Mouse (Mus musculus) hindbrain, embryonic 15.5 days (tissue): ENCODE data around the gene Jak3. TPM values are rescaled to one million over a fixed set of nuclear protein-coding genes. Genes with fewer than 3 reads are reported as not detected.

Experiments used
- ATAC-seq: fragments of 200-750 bp; cut with Nextera tagmentation; 2 replicates; pipeline ENCODE4 v1.8.0; 2017; ENCODE audit warnings: low read depth, moderate number of reproducible peaks, moderate TSS enrichment; ENCODE audit not compliant: low FRiP score
- H3K27ac ChIP-seq: fragments of 300-500 bp; sonication (generic); replicated peaks from 2 replicates; pipeline ENCODE4 v1.5.1; 2015; ENCODE audit warnings: mild to moderate bottlenecking, inconsistent platforms
- H3K27me3 ChIP-seq: fragments of 300-500 bp; sonication (generic); 2 replicates; pipeline ENCODE4 v1.6.1; 2015; ENCODE audit warnings: control low read depth, inconsistent platforms
- H3K36me3 ChIP-seq: fragments of 300-500 bp; sonication (generic); 2 replicates; pipeline ENCODE4 v1.6.1; 2015; ENCODE audit warnings: control low read depth, inconsistent platforms
- H3K4me1 ChIP-seq: fragments of 300-500 bp; sonication (generic); replicated peaks from 2 replicates; pipeline ENCODE4 v1.6.1; 2015; ENCODE audit warnings: control low read depth, inconsistent platforms
- H3K4me2 ChIP-seq: fragments of 300-500 bp; sonication (generic); 2 replicates; pipeline ENCODE4 v1.6.1; 2015; ENCODE audit warnings: moderate library complexity, mild to moderate bottlenecking, inconsistent platforms
- H3K4me3 ChIP-seq: fragments of 300-500 bp; sonication (generic); 2 replicates; pipeline ENCODE4 v1.5.1; 2015; ENCODE audit warnings: mild to moderate bottlenecking, inconsistent platforms
- H3K9ac ChIP-seq: fragments of 300-500 bp; sonication (generic); 2 replicates; pipeline ENCODE4 v1.6.1; 2015; ENCODE audit warnings: inconsistent platforms
- H3K9me3 ChIP-seq: fragments of 300-500 bp; sonication (generic); 2 replicates; pipeline ENCODE4 v1.6.1; 2016; ENCODE audit warnings: control low read depth, inconsistent platforms
- WGBS: fragments of 180-500 bp; shearing (Covaris S2); methylation state at CpG from one replicate; pipeline ENCODE4 v1.1.7; 2015; 5-methylcytosine and 5-hydroxymethylcytosine counted together
- polyA plus RNA-seq: library from polyadenylated mRNA; unstranded; fragments of >200 nt; fragmentation: Nextera tagmentation; extraction: Ambion mirVana; gene quantifications from 2 replicates; pipeline ENCODE4 v1.2.1, GENCODE M21; 2015

The Jak3 gene
- polyA plus RNA-seq, 1 experiment from 2014 or later = 7.0 TPM

GRCm38 (mm10) chr8:71667256-71667655 is 8.8 kb upstream of the Jak3 start:
- ATAC-seq = no peak
- Histone ChIP-seq H3K4me1 (peaks cover 50% of the 10 kb centered on the region), H3K27ac (peak overlapping the region; percentile 70)

GRCm38 (mm10) chr8:71668220-71668975 is 7.7 kb upstream of the Jak3 start:
- WGBS = 5% methylated on average over 21 of the region's 21 CpGs
- H3K9me3 ChIP-seq = no peaks in the 10 kb centered on the region
- H3K4me2 ChIP-seq = peak overlapping the region; percentile 31
- no peak overlapping the region for H3K4me3 ChIP-seq
- peaks cover 50% of the 10 kb centered on the region for H3K4me1 ChIP-seq
- ATAC-seq = no peak
- H3K27ac ChIP-seq = no peak overlapping the region; the same call in 1 of the 2 replicates
- peaks cover 11% of the 10 kb centered on the region; the same call in 1 of the 2 replicates for H3K36me3 ChIP-seq
- peak overlapping the region; percentile 2; the same call in 1 of the 2 replicates for H3K9ac ChIP-seq
- no peaks in the 10 kb centered on the region for H3K27me3 ChIP-seq

More at GRCm38 (mm10) chr8:71667256-71667655, 8.8 kb upstream of the Jak3 start:
- peak overlapping the region; percentile 31 for H3K4me2 ChIP-seq
- H3K9me3 ChIP-seq = no peaks in the 10 kb centered on the region
- WGBS = 35% methylated on average over 5 of the region's 5 CpGs
- 0 out of 2 replicates have a peak overlapping the region, but pooled peaks have one; percentile 2 for H3K9ac ChIP-seq
- H3K4me3 ChIP-seq = no peak overlapping the region
- H3K27me3 ChIP-seq = no peaks in the 10 kb centered on the region
- peaks cover 22% of the 10 kb centered on the region for H3K36me3 ChIP-seq

- Histone ChIP-seq H3K4me3 (peak overlapping the region; percentile 65), H3K4me1 (peaks cover 50% of the 10 kb centered on the region), H3K27ac (peak overlapping the region; percentile 95), H3K4me2 (peak overlapping the region; percentile 73), H3K9ac (peak overlapping the region; percentile 75), H3K9me3 (no peaks in the 10 kb centered on the region), H3K36me3 (no peaks in the 10 kb centered on the region), H3K27me3 (no peaks in the 10 kb centered on the region)
- WGBS = 16% methylated on average over 7 of the region's 12 CpGs
- ATAC-seq = peak; percentile 13
Observed at GRCm38 (mm10) chr8:71670198-71670597, 5.9 kb upstream of the Jak3 start.

- Histone ChIP-seq H3K4me1 (peaks cover 52% of the 10 kb centered on the region), H3K27ac (peak overlapping the region; percentile 95), H3K4me2 (peak overlapping the region; percentile 73), H3K4me3 (peak overlapping the region; percentile 65), H3K9me3 (no peaks in the 10 kb centered on the region), H3K27me3 (no peaks in the 10 kb centered on the region), H3K36me3 (no peaks in the 10 kb centered on the region), H3K9ac (peak overlapping the region; percentile 75)
- ATAC-seq = peak; percentile 61
- WGBS = under 1% methylated on average over 53 of the region's 64 CpGs
Observed at GRCm38 (mm10) chr8:71670621-71671548, 5.2 kb upstream of the Jak3 start.

GRCm38 (mm10) chr8:71671549-71671965 is 4.5 kb upstream of the Jak3 start, which contains the start of gene Unc13a:
Unc13a (minus strand) TSS chr8:71671757.
- H3K4me3 ChIP-seq = peak within 1 kb of the TSS; percentile 65
- no peaks in the 10 kb centered on the region for H3K27me3 ChIP-seq
- H3K27ac ChIP-seq = peak within 1 kb of the TSS; percentile 95
- H3K4me2 ChIP-seq = peak within 1 kb of the TSS; percentile 73
- no peaks in the 10 kb centered on the region for H3K36me3 ChIP-seq
- WGBS = 1% methylated on average over 41 of the region's 42 CpGs
- ATAC-seq = peak; percentile 65
- H3K9me3 ChIP-seq = no peaks in the 10 kb centered on the region
- H3K9ac ChIP-seq = peak within 1 kb of the TSS; percentile 75
- peaks cover 49% of the 10 kb centered on the region for H3K4me1 ChIP-seq

- Histone ChIP-seq H3K36me3 (no peaks in the 10 kb centered on the region), H3K9me3 (no peaks in the 10 kb centered on the region), H3K4me2 (peak overlapping the region; percentile 73), H3K27me3 (peaks cover 5% of the 10 kb centered on the region; the same call in 1 of the 2 replicates), H3K9ac (peak overlapping the region; percentile 75; the same call in 1 of the 2 replicates), H3K4me1 (peaks cover 42% of the 10 kb centered on the region), H3K27ac (peak overlapping the region; percentile 95), H3K4me3 (peak overlapping the region; percentile 65)
- 64% methylated on average over 6 of the region's 6 CpGs for WGBS
- no peak for ATAC-seq
Observed at GRCm38 (mm10) chr8:71672168-71672735, 3.8 kb upstream of the Jak3 start.

- Histone ChIP-seq H3K27me3 (peaks cover 23% of the 10 kb centered on the region), H3K9me3 (no peaks in the 10 kb centered on the region), H3K9ac (no peak overlapping the region), H3K27ac (no peak overlapping the region), H3K36me3 (no peaks in the 10 kb centered on the region), H3K4me3 (no peak overlapping the region), H3K4me1 (peaks cover 25% of the 10 kb centered on the region), H3K4me2 (no peak overlapping the region)
- ATAC-seq = no peak
- WGBS = 68% methylated on average over 2 of the region's 2 CpGs
Observed at GRCm38 (mm10) chr8:71674071-71674470, 2.0 kb upstream of the Jak3 start.

- peaks cover 35% of the 10 kb centered on the region for H3K27me3 ChIP-seq
Observed at GRCm38 (mm10) chr8:71675456-71676019, 558 bp upstream of the Jak3 start.

GRCm38 (mm10) chr8:71676803-71677202 is 707 bp downstream of the Jak3 start:
- peak overlapping the region; percentile 64 for H3K4me3 ChIP-seq
- ATAC-seq = no peak
- peaks cover 27% of the 10 kb centered on the region for H3K4me1 ChIP-seq
- peak overlapping the region; percentile 87 for H3K4me2 ChIP-seq
- peaks cover 46% of the 10 kb centered on the region for H3K27me3 ChIP-seq
- no peaks in the 10 kb centered on the region for H3K36me3 ChIP-seq
- peak overlapping the region; percentile 78; the same call in 1 of the 2 replicates for H3K9ac ChIP-seq
- 52% methylated on average over 9 of the region's 9 CpGs for WGBS
- H3K9me3 ChIP-seq = no peaks in the 10 kb centered on the region
- H3K27ac ChIP-seq = no peak overlapping the region

More at GRCm38 (mm10) chr8:71675456-71676019, 558 bp upstream of the Jak3 start:
- Histone ChIP-seq H3K9ac (peak overlapping the region; percentile 78), H3K36me3 (no peaks in the 10 kb centered on the region), H3K4me2 (peak overlapping the region; percentile 87), H3K27ac (peak overlapping the region; percentile 80; the same call in 1 of the 2 replicates), H3K4me3 (peak overlapping the region; percentile 64), H3K4me1 (peaks cover 24% of the 10 kb centered on the region), H3K9me3 (no peaks in the 10 kb centered on the region)
- ATAC-seq = no peak
- WGBS = 25% methylated on average over 9 of the region's 9 CpGs

GRCm38 (mm10) chr8:71677555-71677954 is 1.5 kb downstream of the Jak3 start:
- no peak for ATAC-seq
- H3K4me2 ChIP-seq = no peak overlapping the region
- H3K4me3 ChIP-seq = no peak overlapping the region
- H3K27ac ChIP-seq = no peak overlapping the region
- no peak overlapping the region for H3K9ac ChIP-seq
- no peaks in the 10 kb centered on the region for H3K36me3 ChIP-seq
- no peaks in the 10 kb centered on the region for H3K9me3 ChIP-seq
- H3K4me1 ChIP-seq = peaks cover 27% of the 10 kb centered on the region
- peaks cover 54% of the 10 kb centered on the region for H3K27me3 ChIP-seq

- Histone ChIP-seq H3K4me2 (no peak overlapping the region), H3K27me3 (peaks cover 61% of the 10 kb centered on the region), H3K36me3 (no peaks in the 10 kb centered on the region), H3K27ac (no peak overlapping the region), H3K4me3 (no peak overlapping the region), H3K9me3 (no peaks in the 10 kb centered on the region), H3K4me1 (peaks cover 27% of the 10 kb centered on the region), H3K9ac (no peak overlapping the region)
- WGBS = 58% methylated on average over 4 of the region's 4 CpGs
- no peak for ATAC-seq
Observed at GRCm38 (mm10) chr8:71678216-71678615, 2.1 kb downstream of the Jak3 start.
